Mouse (Mus musculus): Measurements from ENCODE around the gene Oxgr1. TPM values are rescaled to one million over a fixed set of nuclear protein-coding genes. Genes with fewer than 3 reads are reported as not detected.

Gene Oxgr1
- polyA plus RNA-seq, 1 experiment = 0.03 TPM

GRCm38 (mm10) chr14:119980698-119981235, 61.5 kb downstream of the Oxgr1 start:
- no peak for DNase-seq (ENCODE audit: low read depth)

Other genes with a start within 250 kb of the Oxgr1 start
- gene Mbnl2, start 233.2 kb upstream of the Oxgr1 start, polyA plus RNA-seq (2012; rRNA removed) = 69.9 and 86.9 TPM in 2 replicates